Mouse (Mus musculus) heart, adult 2 months (tissue): ENCODE data around the gene Hilpda.

ENCODE experiments used
- CTCF ChIP-seq: fragments of 200-600 bp; IDR thresholded peaks from 2 replicates; pipeline ENCODE4 v1.8.1; 2022; ENCODE audit warnings: antibody characterized with exemption, mild to moderate bottlenecking, moderate library complexity
- EP300 ChIP-seq: fragments of 200-500 bp; IDR thresholded peaks from 2 replicates; pipeline ENCODE4 v1.6.1; 2011; ENCODE audit warnings: low read depth, low read length, control low read depth; ENCODE audit not compliant: insufficient read depth
- POLR2A ChIP-seq: fragments of 200-500 bp; IDR thresholded peaks from 2 replicates; pipeline ENCODE4 v1.6.1; 2011; ENCODE audit warnings: mild to moderate bottlenecking, low read depth, low read length, control low read depth; ENCODE audit not compliant: insufficient read depth

- TF ChIP-seq CTCF (no peak), POLR2A (no peak), EP300 (no peak)
Measured at GRCm38 (mm10) chr6:29287481-29287880, 15.2 kb downstream of the Hilpda start.
